Mouse (Mus musculus) midbrain, embryonic 14.5 days (tissue): ENCODE measurements at regions not wholly inside any gene's neighbourhood (a gene's known extent, or its start where the extent isn't known, plus 50 kb on each side); places are given as distances from the start of the nearest gene placed in this dataset.

Experiments
- ATAC-seq: fragments of 200-750 bp; cut with Nextera tagmentation; 2 replicates; pipeline ENCODE4 v1.8.0; 2017; ENCODE audit warnings: moderate number of reproducible peaks, moderate library complexity; ENCODE audit not compliant: low FRiP score, low TSS enrichment
- DNase-seq: peaks from one replicate; pipeline ENCODE4 v3.0.0-alpha.2; 2015
- H3K27ac ChIP-seq: fragments of 300-500 bp; sonication (generic); replicated peaks from 2 replicates; pipeline ENCODE4 v1.5.1; 2014; ENCODE audit warnings: mild to moderate bottlenecking, low read depth, low read length, moderate library complexity
- H3K27me3 ChIP-seq: fragments of 300-500 bp; sonication (generic); 2 replicates; pipeline ENCODE4 v1.6.1; 2014; ENCODE audit warnings: low read length, control low read depth, mixed read lengths; ENCODE audit not compliant: control insufficient read depth, insufficient read depth
- H3K36me3 ChIP-seq: fragments of 300-500 bp; sonication (generic); 2 replicates; pipeline ENCODE4 v1.6.1; 2014; ENCODE audit warnings: low read length, control low read depth; ENCODE audit not compliant: control insufficient read depth, insufficient read depth
- H3K4me1 ChIP-seq: fragments of 300-500 bp; sonication (generic); 2 replicates; pipeline ENCODE4 v1.6.1; 2014; ENCODE audit warnings: mild to moderate bottlenecking, antibody characterized with exemption, low read length, control low read depth; ENCODE audit not compliant: control insufficient read depth, insufficient read depth
- H3K4me2 ChIP-seq: fragments of 300-500 bp; sonication (generic); 2 replicates; pipeline ENCODE4 v1.6.1; 2014; ENCODE audit warnings: mild to moderate bottlenecking, low read length, moderate library complexity
- H3K4me3 ChIP-seq: fragments of 300-500 bp; sonication (generic); replicated peaks from 2 replicates; pipeline ENCODE4 v1.5.1; 2014; ENCODE audit warnings: low read depth, low read length
- H3K9ac ChIP-seq: fragments of 300-500 bp; sonication (generic); replicated peaks from 2 replicates; pipeline ENCODE4 v1.6.1; 2014; ENCODE audit warnings: mild to moderate bottlenecking, low read length, moderate library complexity
- H3K9me3 ChIP-seq: fragments of 300-500 bp; sonication (generic); 2 replicates; pipeline ENCODE4 v1.6.1; 2016; ENCODE audit warnings: low read length, control low read depth, mixed read lengths; ENCODE audit not compliant: control insufficient read depth
- WGBS: fragments of 180-500 bp; shearing (Covaris S2); extraction: QIAGEN DNeasy Blood & Tissue Kit; methylation state at CpG from one replicate; pipeline ENCODE4 v1.1.7; 2014; 5-methylcytosine and 5-hydroxymethylcytosine counted together

DNA sequence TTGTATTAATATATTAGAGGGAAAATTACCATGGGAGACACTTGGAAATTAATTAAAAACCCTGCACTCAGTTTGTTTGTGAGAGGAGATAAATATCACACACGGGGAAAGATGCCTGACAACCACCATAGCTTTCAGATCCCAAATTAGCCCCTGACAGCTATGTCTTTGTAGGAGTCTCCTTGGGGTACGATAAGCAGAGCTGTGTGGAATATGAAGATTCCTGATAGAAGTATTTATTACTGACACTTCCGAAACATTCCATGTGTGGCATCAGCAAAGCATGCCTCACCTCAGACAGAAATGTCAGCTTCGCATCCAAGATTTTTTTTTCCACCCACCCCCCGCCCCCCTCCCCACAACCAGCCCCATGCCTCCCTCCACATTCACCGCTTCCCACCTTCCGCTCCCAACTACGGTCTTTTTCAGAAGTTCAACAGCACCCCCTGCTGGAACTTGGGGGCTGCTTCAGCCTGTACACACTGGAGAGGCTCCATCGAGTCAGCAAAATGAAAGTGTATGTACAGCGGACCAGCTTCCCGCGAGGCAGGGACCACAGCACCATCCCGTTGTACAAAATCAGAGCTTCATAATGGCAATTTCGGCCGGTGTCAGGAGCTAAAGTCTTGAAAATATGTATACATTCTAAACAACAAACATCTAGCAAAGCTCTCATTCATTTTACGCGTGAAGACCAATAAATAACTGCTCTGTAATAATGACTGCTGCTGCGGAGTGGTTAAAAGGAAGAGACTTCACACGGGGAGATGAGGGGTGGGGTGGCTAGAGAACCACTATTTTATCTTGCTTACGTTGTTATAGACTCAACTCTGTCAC is 66.7 kb downstream of the Rwdd3 start:
- no peak overlapping the region for H3K9ac ChIP-seq
- DNase-seq (peak; percentile 95), ATAC-seq (peak; percentile 92)
- H3K4me1 ChIP-seq: peaks cover 11% of the 10 kb centered on the region; the same call in 1 of the 2 replicates
- peak overlapping the region; percentile 3; the same call in 1 of the 2 replicates for H3K4me3 ChIP-seq
- WGBS: 25% methylated on average over 20 of the region's 20 CpGs
- no peak overlapping the region; the same call in 1 of the 2 replicates for H3K27ac ChIP-seq
- no peaks in the 10 kb centered on the region for H3K36me3 ChIP-seq
- H3K9me3 ChIP-seq: no peaks in the 10 kb centered on the region
- H3K4me2 ChIP-seq: peak overlapping the region; percentile 37
- no peaks in the 10 kb centered on the region for H3K27me3 ChIP-seq

GRCm38 (mm10) chr3:121102871-121103270 is 68.6 kb downstream of the Rwdd3 start:
- peak; percentile 48 for DNase-seq
- H3K9me3 ChIP-seq: no peaks in the 10 kb centered on the region
- WGBS: 67% methylated on average over 11 of the region's 11 CpGs
- no peak overlapping the region for H3K4me3 ChIP-seq
- 0 out of 2 replicates have a peak overlapping the region, but pooled peaks have one; percentile 11 for H3K4me2 ChIP-seq
- no peak for ATAC-seq
- H3K4me1 ChIP-seq: peaks cover 11% of the 10 kb centered on the region; the same call in 1 of the 2 replicates
- no peaks in the 10 kb centered on the region for H3K36me3 ChIP-seq
- H3K9ac ChIP-seq: no peak overlapping the region
- H3K27ac ChIP-seq: no peak overlapping the region
- no peaks in the 10 kb centered on the region for H3K27me3 ChIP-seq

GRCm38 (mm10) chr3:121102120-121102519 is 69.4 kb downstream of the Rwdd3 start:
- H3K9me3 ChIP-seq: no peaks in the 10 kb centered on the region
- ATAC-seq (no peak), DNase-seq (no peak)
- H3K4me3 ChIP-seq: no peak overlapping the region
- no peaks in the 10 kb centered on the region for H3K27me3 ChIP-seq
- no peak overlapping the region for H3K27ac ChIP-seq
- no peak overlapping the region for H3K4me2 ChIP-seq
- H3K4me1 ChIP-seq: peaks cover 11% of the 10 kb centered on the region; the same call in 1 of the 2 replicates
- 85% methylated on average over 1 of the region's 1 CpGs for WGBS
- no peaks in the 10 kb centered on the region for H3K36me3 ChIP-seq
- H3K9ac ChIP-seq: no peak overlapping the region

GRCm38 (mm10) chr3:121100211-121100860 is 71.2 kb downstream of the Rwdd3 start:
- Histone ChIP-seq H3K27me3 (no peaks in the 10 kb centered on the region), H3K4me3 (no peak overlapping the region), H3K9ac (no peak overlapping the region), H3K36me3 (no peaks in the 10 kb centered on the region), H3K4me1 (peaks cover 11% of the 10 kb centered on the region; the same call in 1 of the 2 replicates), H3K27ac (no peak overlapping the region), H3K9me3 (no peaks in the 10 kb centered on the region), H3K4me2 (no peak overlapping the region)
- 63% methylated on average over 8 of the region's 8 CpGs for WGBS
- DNase-seq: peak; percentile 67
- no peak for ATAC-seq

DNA sequence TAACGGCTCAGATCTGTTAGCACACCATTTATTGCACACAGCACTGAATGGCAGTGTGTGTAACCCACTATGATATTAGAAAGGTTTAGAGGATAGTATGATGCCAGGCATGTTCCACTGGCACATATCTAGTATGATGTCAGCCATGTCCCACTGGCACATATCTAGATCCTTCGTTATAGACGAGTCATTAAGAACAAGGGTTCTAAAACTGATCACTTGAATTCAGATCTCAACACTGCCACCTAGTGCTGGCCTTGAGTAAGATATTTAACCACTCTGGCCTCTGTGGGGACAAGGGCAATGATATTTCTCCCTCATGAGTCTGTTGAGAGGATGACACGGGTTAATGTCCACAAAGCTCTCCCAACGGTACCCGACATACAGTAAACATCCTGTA is 78.0 kb downstream of the Rwdd3 start:
- DNase-seq: peak; percentile 75
- no peak for ATAC-seq
- Histone ChIP-seq H3K9me3 (no peaks in the 10 kb centered on the region), H3K27ac (no peak overlapping the region), H3K9ac (no peak overlapping the region), H3K4me3 (no peak overlapping the region), H3K4me2 (no peak overlapping the region), H3K36me3 (no peaks in the 10 kb centered on the region), H3K4me1 (no peaks in the 10 kb centered on the region), H3K27me3 (no peaks in the 10 kb centered on the region)
- 49% methylated on average over 6 of the region's 6 CpGs for WGBS

DNA sequence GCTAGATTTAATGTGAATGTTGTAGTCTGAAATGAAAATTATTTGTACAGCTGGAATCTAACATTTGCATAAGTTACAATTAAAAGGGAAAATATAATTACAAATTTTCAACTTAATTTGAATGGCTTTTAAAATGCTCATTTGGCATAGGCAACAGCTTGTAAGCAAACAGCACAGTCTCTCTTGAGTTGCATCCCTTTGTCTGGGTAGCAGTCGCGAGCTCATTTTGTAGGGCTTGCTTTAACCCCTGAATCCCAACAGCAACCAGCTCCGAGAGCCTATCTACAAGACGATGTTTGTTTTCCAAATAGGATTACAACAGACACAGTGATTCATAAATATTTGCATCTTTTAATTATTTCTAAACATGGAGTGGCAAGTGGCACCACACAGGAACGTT is 82.8 kb downstream of the Rwdd3 start:
- H3K9ac ChIP-seq: no peak overlapping the region
- no peaks in the 10 kb centered on the region for H3K27me3 ChIP-seq
- ATAC-seq (no peak), DNase-seq (no peak)
- no peaks in the 10 kb centered on the region for H3K4me1 ChIP-seq
- H3K9me3 ChIP-seq: no peaks in the 10 kb centered on the region
- H3K4me2 ChIP-seq: no peak overlapping the region
- no peaks in the 10 kb centered on the region for H3K36me3 ChIP-seq
- WGBS: 69% methylated on average over 5 of the region's 5 CpGs
- H3K4me3 ChIP-seq: no peak overlapping the region
- H3K27ac ChIP-seq: no peak overlapping the region

GRCm38 (mm10) chr3:121068676-121069075 is 102.8 kb downstream of the Rwdd3 start:
- no peak for ATAC-seq
- WGBS: 83% methylated on average over 5 of the region's 5 CpGs

DNA sequence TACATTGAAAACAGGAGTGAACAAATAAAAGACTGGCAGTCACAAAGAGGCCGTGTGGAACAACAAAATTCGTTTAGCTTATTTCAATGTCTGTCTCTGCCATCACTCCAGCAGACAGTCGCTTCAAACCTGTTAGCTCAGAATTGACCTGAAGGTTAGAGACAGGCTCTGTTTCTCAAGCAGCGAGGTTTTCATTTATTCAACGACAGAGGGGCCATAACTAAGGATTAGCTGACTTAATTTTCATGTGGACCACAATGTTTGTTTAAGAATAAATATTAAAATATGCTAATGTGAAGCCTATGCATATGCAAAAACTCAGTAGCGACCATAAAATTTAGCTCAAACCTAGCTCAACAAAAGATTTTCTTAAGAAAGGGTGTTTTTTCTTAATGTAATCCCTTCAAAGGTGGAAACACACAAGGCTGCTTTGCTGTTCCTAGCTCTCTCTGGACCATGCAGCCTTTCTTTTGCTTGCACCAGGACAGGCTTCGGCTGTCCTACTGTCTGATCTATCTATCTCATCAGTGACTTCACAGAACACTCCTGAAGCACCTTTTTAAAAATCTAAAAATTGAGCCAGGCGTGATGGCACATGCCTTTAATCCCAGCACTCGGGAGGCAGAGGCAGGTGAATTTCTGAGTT is 135.5 kb downstream of the Rwdd3 start:
- Histone ChIP-seq H3K4me1 (no peaks in the 10 kb centered on the region), H3K36me3 (no peaks in the 10 kb centered on the region), H3K4me3 (no peak overlapping the region), H3K9me3 (no peaks in the 10 kb centered on the region), H3K27me3 (no peaks in the 10 kb centered on the region), H3K4me2 (no peak overlapping the region), H3K27ac (no peak overlapping the region), H3K9ac (no peak overlapping the region)
- ATAC-seq (no peak; the same call in 1 of the 2 replicates), DNase-seq (peak; percentile 29)
- 34% methylated on average over 9 of the region's 9 CpGs for WGBS

More at GRCm38 (mm10) chr3:121068676-121069075, 102.8 kb downstream of the Rwdd3 start:
- Histone ChIP-seq H3K9me3 (no peaks in the 10 kb centered on the region), H3K9ac (no peak overlapping the region), H3K4me1 (no peaks in the 10 kb centered on the region), H3K27ac (no peak overlapping the region), H3K4me3 (no peak overlapping the region), H3K27me3 (no peaks in the 10 kb centered on the region), H3K4me2 (no peak overlapping the region), H3K36me3 (no peaks in the 10 kb centered on the region)
- DNase-seq: no peak
